Mouse (Mus musculus): ENCODE measurements around the gene Hes3. TPM values are rescaled to one million over a fixed set of nuclear protein-coding genes. Genes with fewer than 3 reads are reported as not detected.

The Hes3 gene
- polyA plus RNA-seq, 1 experiment from 2014 or later: 0.09 TPM

- WGBS: 88% methylated on average over 10 of the region's 10 CpGs
These were observed 11.7 kb upstream of the Hes3 start for GRCm38 (mm10) chr4:152303172-152303571.

GRCm38 (mm10) chr4:152302012-152302411 is 10.6 kb upstream of the Hes3 start:
- H3K4me2 ChIP-seq (replicated peaks): no peak overlapping the region
- WGBS: 79% methylated on average over 11 of the region's 11 CpGs
- H3K4me3 ChIP-seq: no peak overlapping the region
- no peaks in the 10 kb centered on the region for H3K27me3 ChIP-seq
- H3K9ac ChIP-seq: no peak overlapping the region
- no peaks in the 10 kb centered on the region for H3K9me3 ChIP-seq
- H3K36me3 ChIP-seq: peaks cover 57% of the 10 kb centered on the region
- peaks cover 12% of the 10 kb centered on the region for H3K4me1 ChIP-seq
- H3K27ac ChIP-seq: no peak overlapping the region
- no peak for ATAC-seq (ENCODE audit: insufficient number of reproducible peaks, insufficient read depth, low FRiP score, low TSS enrichment)

More at GRCm38 (mm10) chr4:152303172-152303571, 11.7 kb upstream of the Hes3 start:
- ATAC-seq (ENCODE audit: insufficient number of reproducible peaks, insufficient read depth, low FRiP score, low TSS enrichment): no peak
- no peak overlapping the region for H3K9ac ChIP-seq
- no peaks in the 10 kb centered on the region for H3K9me3 ChIP-seq
- peaks cover 57% of the 10 kb centered on the region for H3K36me3 ChIP-seq
- peaks cover 7% of the 10 kb centered on the region for H3K4me1 ChIP-seq
- H3K4me2 ChIP-seq (replicated peaks): no peak overlapping the region
- H3K27ac ChIP-seq: no peak overlapping the region
- H3K4me3 ChIP-seq: no peak overlapping the region
- H3K27me3 ChIP-seq: no peaks in the 10 kb centered on the region

- Histone ChIP-seq H3K4me3 (no peak overlapping the region), H3K27ac (no peak overlapping the region), H3K27me3 (0 out of 2 replicates have a peak, but pooled peaks cover 7% of the 10 kb centered on the region), H3K9me3 (no peaks in the 10 kb centered on the region), H3K4me1 (peaks cover 20% of the 10 kb centered on the region), H3K4me2 (replicated peaks) (no peak overlapping the region), H3K36me3 (peaks cover 57% of the 10 kb centered on the region), H3K9ac (no peak overlapping the region)
- WGBS: 93% methylated on average over 8 of the region's 8 CpGs
- no peak for ATAC-seq (ENCODE audit: insufficient number of reproducible peaks, insufficient read depth, low FRiP score, low TSS enrichment)
These were observed 8.9 kb upstream of the Hes3 start for GRCm38 (mm10) chr4:152300375-152300774.

GRCm38 (mm10) chr4:152298836-152299235 is 7.4 kb upstream of the Hes3 start:
- no peak for ATAC-seq (ENCODE audit: insufficient number of reproducible peaks, insufficient read depth, low FRiP score, low TSS enrichment)
- Histone ChIP-seq H3K4me2 (replicated peaks) (peak overlapping the region; percentile 95; the same call in 1 of the 2 replicates), H3K9me3 (no peaks in the 10 kb centered on the region), H3K27ac (no peak overlapping the region), H3K4me3 (no peak overlapping the region), H3K36me3 (peaks cover 44% of the 10 kb centered on the region), H3K9ac (no peak overlapping the region), H3K4me1 (peaks cover 20% of the 10 kb centered on the region), H3K27me3 (peaks cover 12% of the 10 kb centered on the region)
- WGBS: 84% methylated on average over 14 of the region's 14 CpGs

GRCm38 (mm10) chr4:152296874-152297861 is 5.7 kb upstream of the Hes3 start, which contains the start of gene Icmt:
Gene Icmt, plus strand, starts transcription at chr4:152297227.
- peaks cover 28% of the 10 kb centered on the region for H3K27me3 ChIP-seq
- H3K4me3 ChIP-seq: peak within 1 kb of the TSS; percentile 99
- H3K4me1 ChIP-seq: peaks cover 20% of the 10 kb centered on the region
- peak within 1 kb of the TSS; percentile 77 for H3K27ac ChIP-seq
- H3K9me3 ChIP-seq: no peaks in the 10 kb centered on the region
- H3K4me2 ChIP-seq (replicated peaks): peak within 1 kb of the TSS; percentile 95
- peaks cover 27% of the 10 kb centered on the region for H3K36me3 ChIP-seq
- peak within 1 kb of the TSS; percentile 98 for H3K9ac ChIP-seq
- under 1% methylated on average over 119 of the region's 119 CpGs for WGBS
- peak; percentile 92 for ATAC-seq (ENCODE audit: insufficient number of reproducible peaks, insufficient read depth, low FRiP score, low TSS enrichment)

- Histone ChIP-seq H3K27ac (0 out of 2 replicates have a peak overlapping the region, but pooled peaks have one; percentile 23), H3K27me3 (peaks cover 36% of the 10 kb centered on the region), H3K9me3 (no peaks in the 10 kb centered on the region), H3K9ac (peak overlapping the region; percentile 49; the same call in 1 of the 2 replicates), H3K4me2 (replicated peaks) (peak overlapping the region; percentile 95), H3K4me1 (peaks cover 20% of the 10 kb centered on the region), H3K4me3 (peak overlapping the region; percentile 99), H3K36me3 (peaks cover 20% of the 10 kb centered on the region)
- WGBS: 19% methylated on average over 8 of the region's 8 CpGs
- no peak for ATAC-seq (ENCODE audit: insufficient number of reproducible peaks, insufficient read depth, low FRiP score, low TSS enrichment)
These were observed 4.9 kb upstream of the Hes3 start for GRCm38 (mm10) chr4:152296371-152296770.

GRCm38 (mm10) chr4:152295916-152296315 is 4.5 kb upstream of the Hes3 start:
- H3K4me2 ChIP-seq (replicated peaks): no peak overlapping the region
- H3K4me1 ChIP-seq: peaks cover 22% of the 10 kb centered on the region
- no peak overlapping the region for H3K27ac ChIP-seq
- peaks cover 41% of the 10 kb centered on the region for H3K27me3 ChIP-seq
- H3K36me3 ChIP-seq: peaks cover 15% of the 10 kb centered on the region
- H3K9me3 ChIP-seq: no peaks in the 10 kb centered on the region
- 38% methylated on average over 4 of the region's 4 CpGs for WGBS
- ATAC-seq (ENCODE audit: insufficient number of reproducible peaks, insufficient read depth, low FRiP score, low TSS enrichment): no peak
- no peak overlapping the region for H3K4me3 ChIP-seq
- no peak overlapping the region for H3K9ac ChIP-seq

- H3K4me1 ChIP-seq: peaks cover 32% of the 10 kb centered on the region
- H3K4me3 ChIP-seq: no peak overlapping the region
- peaks cover under 1% of the 10 kb centered on the region; the same call in 1 of the 2 replicates for H3K36me3 ChIP-seq
- H3K4me2 ChIP-seq (replicated peaks): no peak overlapping the region
- H3K27me3 ChIP-seq: peaks cover 56% of the 10 kb centered on the region
- no peak overlapping the region for H3K27ac ChIP-seq
- H3K9ac ChIP-seq: no peak overlapping the region
- no peaks in the 10 kb centered on the region for H3K9me3 ChIP-seq
- 51% methylated on average over 10 of the region's 10 CpGs for WGBS
- no peak for ATAC-seq (ENCODE audit: insufficient number of reproducible peaks, insufficient read depth, low FRiP score, low TSS enrichment)
These were observed 2.9 kb upstream of the Hes3 start for GRCm38 (mm10) chr4:152294188-152294929.

GRCm38 (mm10) chr4:152292102-152292765 is 772 bp upstream of the Hes3 start:
- Histone ChIP-seq H3K9ac (no peak overlapping the region), H3K9me3 (peaks cover 3% of the 10 kb centered on the region; the same call in 1 of the 2 replicates), H3K4me1 (peaks cover 20% of the 10 kb centered on the region), H3K4me3 (no peak overlapping the region), H3K27ac (no peak overlapping the region), H3K27me3 (peaks cover 71% of the 10 kb centered on the region), H3K36me3 (no peaks in the 10 kb centered on the region), H3K4me2 (replicated peaks) (no peak overlapping the region)
- no peak for ATAC-seq (ENCODE audit: insufficient number of reproducible peaks, insufficient read depth, low FRiP score, low TSS enrichment)
- WGBS: 20% methylated on average over 12 of the region's 12 CpGs

GRCm38 (mm10) chr4:152290991-152291390 is 471 bp downstream of the Hes3 start:
- H3K9me3 ChIP-seq: peaks cover 3% of the 10 kb centered on the region; the same call in 1 of the 2 replicates
- WGBS: 6% methylated on average over 11 of the region's 11 CpGs
- H3K27me3 ChIP-seq: peaks cover 83% of the 10 kb centered on the region
- H3K4me2 ChIP-seq (replicated peaks): peak overlapping the region; percentile 56
- H3K4me1 ChIP-seq: peaks cover 22% of the 10 kb centered on the region
- ATAC-seq (ENCODE audit: insufficient number of reproducible peaks, insufficient read depth, low FRiP score, low TSS enrichment): no peak
- H3K4me3 ChIP-seq: peak overlapping the region; percentile 29; the same call in 1 of the 2 replicates
- no peak overlapping the region for H3K27ac ChIP-seq
- no peak overlapping the region for H3K9ac ChIP-seq
- no peaks in the 10 kb centered on the region for H3K36me3 ChIP-seq

GRCm38 (mm10) chr4:152290385-152290784 is 1.1 kb downstream of the Hes3 start:
- Histone ChIP-seq H3K36me3 (no peaks in the 10 kb centered on the region), H3K9me3 (peaks cover 3% of the 10 kb centered on the region; the same call in 1 of the 2 replicates), H3K27me3 (peaks cover 83% of the 10 kb centered on the region), H3K4me1 (peaks cover 18% of the 10 kb centered on the region), H3K4me2 (replicated peaks) (peak overlapping the region; percentile 56), H3K4me3 (peak overlapping the region; percentile 29), H3K9ac (peak overlapping the region; percentile 41), H3K27ac (no peak overlapping the region)
- ATAC-seq (ENCODE audit: insufficient number of reproducible peaks, insufficient read depth, low FRiP score, low TSS enrichment): no peak
- WGBS: under 1% methylated on average over 39 of the region's 39 CpGs

Data from embryonic facial prominence, embryonic 12.5 days (tissue).